8 mouse cellular contexts compared by ENCODE assay signal in the genomic region with DNA sequence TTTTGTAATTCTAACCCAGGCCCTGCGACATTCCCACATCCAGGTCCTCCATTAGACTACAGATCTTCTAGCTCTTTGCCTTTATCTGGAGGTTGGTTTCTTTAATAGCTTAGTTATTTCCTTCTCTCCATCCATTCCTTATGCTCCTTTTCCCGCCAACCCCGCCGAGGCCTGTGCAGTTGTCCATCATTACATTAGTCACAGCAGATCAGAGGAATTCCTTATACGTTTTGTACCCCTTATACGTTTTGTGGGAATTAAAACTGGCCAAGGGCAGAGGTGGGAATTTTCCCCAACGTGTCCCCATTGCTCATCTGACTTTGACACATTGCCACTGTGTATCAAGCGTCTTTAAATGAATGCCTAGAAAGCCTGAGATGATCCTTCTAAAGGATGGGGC. TPM values are rescaled to one million over a fixed set of nuclear protein-coding genes. Genes with fewer than 3 reads are reported as not detected.
DNase-seq lines count a peak whose midpoint lies in the region; ATAC-seq and TF ChIP-seq lines count a peak whose summit lies in the region.

No protein-coding gene starts in this region.

- no peaks in the 10 kb centered on the region for H3K36me3 ChIP-seq in kidney, embryonic 14.5 days (ENCODE audit: control insufficient read depth, insufficient read depth, low read length)
- no peaks in the 10 kb centered on the region for H3K36me3 ChIP-seq in forebrain, postnatal 0 days (ENCODE audit: insufficient read depth)
- H3K36me3 ChIP-seq in midbrain, embryonic 10.5 days: no peaks in the 10 kb centered on the region

- no peak; the same call in 1 of the 2 replicates for ATAC-seq in kidney, embryonic 14.5 days (ENCODE audit: low FRiP score, low TSS enrichment)
- no peak; the same call in 1 of the 2 replicates for ATAC-seq in forebrain, postnatal 0 days

- 45% methylated on average over 8 of the region's 8 CpGs for WGBS in kidney, embryonic 14.5 days
- 67% methylated on average over 8 of the region's 8 CpGs for WGBS in bone marrow, adult 2 months
- WGBS in forebrain, postnatal 0 days: 47% methylated on average over 8 of the region's 8 CpGs
- WGBS in midbrain, embryonic 10.5 days: 44% methylated on average over 8 of the region's 8 CpGs

- no peak for TF ChIP-seq CTCF in bone marrow, adult 2 months (IDR thresholded peaks at IDR 0.05; ENCODE audit: control insufficient read depth, insufficient read depth, low read length)
- no peak for TF ChIP-seq CTCF in forebrain, postnatal 0 days (IDR thresholded peaks at IDR 0.05; ENCODE audit: low read depth)

- no peak overlapping the region for H3K27ac ChIP-seq in kidney, embryonic 14.5 days (ENCODE audit: low read depth, low read length)
- no peak overlapping the region for H3K27ac ChIP-seq in bone marrow, adult 2 months (ENCODE audit: control insufficient read depth, insufficient read depth, low read depth, low read length, poor library complexity)
- H3K27ac ChIP-seq in forebrain, postnatal 0 days (ENCODE audit: low read depth, low read length): no peak overlapping the region
- H3K27ac ChIP-seq in midbrain, embryonic 10.5 days (replicated peaks): peak overlapping the region; percentile 73

- peak overlapping the region; percentile 75 for H3K4me3 ChIP-seq in kidney, embryonic 14.5 days (ENCODE audit: low read length)
- peak overlapping the region; percentile 81 for H3K4me3 ChIP-seq in bone marrow, adult 2 months (replicated peaks; ENCODE audit: control insufficient read depth, low read depth, low read length)
- peak overlapping the region; percentile 60 for H3K4me3 ChIP-seq in forebrain, postnatal 0 days (ENCODE audit: low read depth, low read length)
- H3K4me3 ChIP-seq in midbrain, embryonic 10.5 days: peak overlapping the region; percentile 62

- H3K9me3 ChIP-seq in kidney, embryonic 14.5 days (ENCODE audit: control insufficient read depth, low read length): no peaks in the 10 kb centered on the region
- H3K9me3 ChIP-seq in forebrain, postnatal 0 days (ENCODE audit: low read length): no peaks in the 10 kb centered on the region
- no peaks in the 10 kb centered on the region for H3K9me3 ChIP-seq in midbrain, embryonic 10.5 days (replicated peaks)

- no peaks in the 10 kb centered on the region for H3K27me3 ChIP-seq in kidney, embryonic 14.5 days (ENCODE audit: control insufficient read depth, insufficient read depth, low read length)
- H3K27me3 ChIP-seq in forebrain, postnatal 0 days (ENCODE audit: insufficient read depth, low read length): peaks cover 6% of the 10 kb centered on the region; the same call in 1 of the 2 replicates
- H3K27me3 ChIP-seq in midbrain, embryonic 10.5 days (ENCODE audit: low read depth, poor library complexity, severe bottlenecking): no peaks in the 10 kb centered on the region

- no peak for DNase-seq in kidney, adult 11 months
- DNase-seq in forebrain, postnatal 0 days: no peak
- DNase-seq in midbrain, embryonic 10.5 days (ENCODE audit: low spot score): no peak
- no peak for DNase-seq in urinary bladder, postnatal 4 days (ENCODE audit: low spot score in 2 of 2)
- DNase-seq in right cerebral cortex, postnatal 25 days: no peak
- no peak for DNase-seq in adipocyte (ENCODE audit: low spot score)

- peak overlapping the region; percentile 59 for H3K4me2 ChIP-seq in kidney, embryonic 14.5 days (replicated peaks; ENCODE audit: low read depth, low read length)
- H3K4me2 ChIP-seq in forebrain, postnatal 0 days (ENCODE audit: low read depth): peak overlapping the region; percentile 58

- peaks cover 4% of the 10 kb centered on the region for H3K4me1 ChIP-seq in kidney, embryonic 14.5 days (ENCODE audit: control insufficient read depth, insufficient read depth, low read length)
- no peaks in the 10 kb centered on the region for H3K4me1 ChIP-seq in bone marrow, adult 2 months (ENCODE audit: control insufficient read depth, insufficient read depth, low read length)
- H3K4me1 ChIP-seq in forebrain, postnatal 0 days (ENCODE audit: insufficient read depth): peaks cover 8% of the 10 kb centered on the region; the same call in 1 of the 2 replicates
- peaks cover 24% of the 10 kb centered on the region for H3K4me1 ChIP-seq in midbrain, embryonic 10.5 days

- peak overlapping the region; percentile 71; the same call in 1 of the 2 replicates for H3K9ac ChIP-seq in kidney, embryonic 14.5 days (ENCODE audit: low read depth, low read length)
- peak overlapping the region; percentile 61; the same call in 1 of the 2 replicates for H3K9ac ChIP-seq in forebrain, postnatal 0 days

- TF ChIP-seq POLR2A in bone marrow, adult 2 months (IDR thresholded peaks at IDR 0.05; ENCODE audit: borderline replicate concordance, control insufficient read depth, low read depth, low read length): no peak

RNA-seq across cellular contexts. Expression of gene Mdh1b, which starts 0.3 kb away (rescaled TPM):
- not detected in 2 replicates for polyA plus RNA-seq in kidney, embryonic 14.5 days (2014; fragmentation: Nextera tagmentation; extraction: Ambion mirVana)
- not detected in 2 replicates for polyA plus RNA-seq in bone marrow, adult 2 months (2011; ENCODE audit: insufficient read depth, insufficient read length, low replicate concordance, missing spikeins)
- 1.6 and 2.0 TPM in 2 replicates for total RNA-seq in forebrain, postnatal 0 days (2014; rRNA removed)
- 0.26 and 0.86 TPM in 2 replicates for polyA plus RNA-seq in forebrain, postnatal 0 days (2015; fragmentation: Nextera tagmentation; extraction: Ambion mirVana)
- 0.09 and 0.22 TPM in 2 replicates for polyA plus RNA-seq in midbrain, embryonic 10.5 days (2016; fragmentation: Nextera tagmentation; extraction: Ambion mirVana)

RNA-seq across cellular contexts. Expression of gene Fastkd2, which starts 0.6 kb away (rescaled TPM):
- polyA plus RNA-seq in kidney, embryonic 14.5 days (2014; fragmentation: Nextera tagmentation; extraction: Ambion mirVana): 58.9 and 81.5 TPM in 2 replicates
- polyA plus RNA-seq in bone marrow, adult 2 months (2011; ENCODE audit: insufficient read depth, insufficient read length, low replicate concordance, missing spikeins): 16.2 and 25.6 TPM in 2 replicates
- total RNA-seq in forebrain, postnatal 0 days (2014; rRNA removed): 16.0 and 18.5 TPM in 2 replicates
- polyA plus RNA-seq in forebrain, postnatal 0 days (2015; fragmentation: Nextera tagmentation; extraction: Ambion mirVana): 26.3 and 27.5 TPM in 2 replicates
- polyA plus RNA-seq in midbrain, embryonic 10.5 days (2016; fragmentation: Nextera tagmentation; extraction: Ambion mirVana): 63.6 and 74.4 TPM in 2 replicates

RNA-seq across cellular contexts. Expression of gene 4933402D24Rik, which starts 39.3 kb away (rescaled TPM):
- 0.35 TPM in 1 of 2 replicates, not detected in the other for polyA plus RNA-seq in kidney, embryonic 14.5 days (2014; fragmentation: Nextera tagmentation; extraction: Ambion mirVana)
- not detected in 2 replicates for polyA plus RNA-seq in bone marrow, adult 2 months (2011; ENCODE audit: insufficient read depth, insufficient read length, low replicate concordance, missing spikeins)
- total RNA-seq in forebrain, postnatal 0 days (2014; rRNA removed): 0.15 and 0.62 TPM in 2 replicates
- polyA plus RNA-seq in forebrain, postnatal 0 days (2015; fragmentation: Nextera tagmentation; extraction: Ambion mirVana): 0.25 and 0.44 TPM in 2 replicates
- 0.12 and 0.27 TPM in 2 replicates for polyA plus RNA-seq in midbrain, embryonic 10.5 days (2016; fragmentation: Nextera tagmentation; extraction: Ambion mirVana)

RNA-seq across cellular contexts. Expression of gene Dytn, which starts 43.1 kb away (rescaled TPM):
- not detected in 2 replicates for polyA plus RNA-seq in kidney, embryonic 14.5 days (2014; fragmentation: Nextera tagmentation; extraction: Ambion mirVana)
- not detected in 2 replicates for polyA plus RNA-seq in bone marrow, adult 2 months (2011; ENCODE audit: insufficient read depth, insufficient read length, low replicate concordance, missing spikeins)
- total RNA-seq in forebrain, postnatal 0 days (2014; rRNA removed): 0.08 TPM in 1 of 2 replicates, not detected in the other
- polyA plus RNA-seq in forebrain, postnatal 0 days (2015; fragmentation: Nextera tagmentation; extraction: Ambion mirVana): not detected in 2 replicates
- polyA plus RNA-seq in midbrain, embryonic 10.5 days (2016; fragmentation: Nextera tagmentation; extraction: Ambion mirVana): not detected in 2 replicates
